Mouse (Mus musculus): ENCODE measurements around the gene Galr2. TPM values are rescaled to one million over a fixed set of nuclear protein-coding genes. Genes with fewer than 3 reads are reported as not detected.

The Galr2 gene
- polyA plus RNA-seq, 1 experiment from 2014 or later = 0.18 TPM

DNA sequence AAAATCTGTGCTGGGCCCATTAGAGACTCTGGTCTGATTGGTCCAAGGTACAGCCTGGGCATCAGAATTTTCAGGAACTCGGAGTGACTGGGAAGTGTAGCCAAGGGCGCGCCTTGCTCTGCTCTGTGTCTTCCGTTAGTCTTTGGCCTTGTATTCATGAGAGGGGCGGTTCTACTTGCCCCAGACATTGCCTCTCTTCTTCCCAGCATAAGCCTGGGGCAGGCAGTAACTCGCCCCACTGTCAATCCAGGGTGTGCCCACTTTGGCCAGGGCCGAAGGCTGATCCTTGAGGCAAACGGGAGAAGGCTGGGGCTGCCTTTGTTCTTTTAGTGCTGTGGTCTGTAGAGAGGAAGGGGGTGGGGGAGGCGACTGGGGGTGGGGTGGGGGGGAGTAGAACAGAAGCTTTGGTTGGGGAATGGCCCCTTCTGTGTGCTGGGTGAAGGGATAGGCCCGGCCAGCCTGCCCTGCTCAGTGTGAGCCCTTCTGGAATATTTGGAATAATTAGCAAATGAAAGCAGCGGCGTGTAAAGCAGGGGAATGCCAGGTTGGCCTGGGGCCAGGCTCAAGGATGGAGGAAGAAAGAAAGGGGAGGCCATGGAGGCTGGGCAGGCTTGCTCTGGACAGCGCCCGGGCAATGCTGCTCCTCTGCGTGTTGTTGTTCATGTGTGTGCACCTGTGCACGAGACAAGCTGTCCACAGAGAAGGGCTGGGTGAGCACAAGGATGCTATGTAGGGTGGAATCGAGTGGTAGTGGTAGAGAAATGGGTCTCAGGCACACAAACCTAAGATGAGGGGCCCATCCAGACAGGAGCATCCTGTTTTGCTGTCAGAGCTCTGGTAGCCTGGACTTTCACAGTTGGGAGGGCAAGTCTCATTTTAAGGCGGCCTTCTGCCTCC, 48.8 kb downstream of the Galr2 start:
- peaks cover 32% of the 10 kb centered on the region for H3K4me1 ChIP-seq (replicated peaks; ENCODE audit: insufficient read depth, low read length)
- H3K4me3 ChIP-seq (replicated peaks; ENCODE audit: low read depth, low read length) = no peak overlapping the region
- H3K4me2 ChIP-seq (ENCODE audit: low read length) = no peak overlapping the region
- peaks cover 6% of the 10 kb centered on the region; the same call in 1 of the 2 replicates for H3K27me3 ChIP-seq (ENCODE audit: insufficient read depth, low read length)
- H3K9ac ChIP-seq (ENCODE audit: low read depth, low read length) = no peak overlapping the region
- no peaks in the 10 kb centered on the region for H3K36me3 ChIP-seq (ENCODE audit: insufficient read depth, low read length)
- H3K9me3 ChIP-seq (replicated peaks; ENCODE audit: low read length) = no peaks in the 10 kb centered on the region
- 45% methylated on average over 18 of the region's 18 CpGs for WGBS
- TF ChIP-seq CTCF (IDR thresholded peaks at IDR 0.05; ENCODE audit: low read depth) = no peak
- ATAC-seq (replicated peaks; ENCODE audit: low FRiP score, low read depth) (no peak), DNase-seq (ENCODE audit: low spot score) (no peak)
- peak overlapping the region; percentile 64 for H3K27ac ChIP-seq

DNA sequence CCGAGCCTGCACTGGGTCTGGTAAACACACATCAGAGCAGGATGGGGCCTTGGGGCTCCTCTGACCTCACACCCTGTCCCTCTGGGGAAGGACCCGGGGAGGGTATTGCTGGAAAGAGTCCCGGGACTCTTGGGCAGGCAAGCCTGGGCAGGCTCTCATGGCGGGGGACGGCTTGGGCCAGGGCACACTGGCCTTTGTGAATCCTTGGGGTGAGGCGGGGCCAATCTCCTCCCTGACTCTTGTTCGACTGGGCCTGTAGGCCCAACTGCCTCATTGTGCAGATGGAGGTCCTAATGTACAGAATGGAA, 49.4 kb downstream of the Galr2 start:
- H3K4me2 ChIP-seq (ENCODE audit: low read length) = no peak overlapping the region
- no peaks in the 10 kb centered on the region for H3K9me3 ChIP-seq (replicated peaks; ENCODE audit: low read length)
- H3K27ac ChIP-seq = peak overlapping the region; percentile 64
- no peak overlapping the region for H3K4me3 ChIP-seq (replicated peaks; ENCODE audit: low read depth, low read length)
- no peaks in the 10 kb centered on the region for H3K36me3 ChIP-seq (ENCODE audit: insufficient read depth, low read length)
- H3K9ac ChIP-seq (ENCODE audit: low read depth, low read length) = no peak overlapping the region
- ATAC-seq (replicated peaks; ENCODE audit: low FRiP score, low read depth) (no peak), DNase-seq (ENCODE audit: low spot score) (no peak)
- TF ChIP-seq CTCF (IDR thresholded peaks at IDR 0.05; ENCODE audit: low read depth) = no peak
- H3K4me1 ChIP-seq (replicated peaks; ENCODE audit: insufficient read depth, low read length) = peaks cover 38% of the 10 kb centered on the region
- H3K27me3 ChIP-seq (ENCODE audit: insufficient read depth, low read length) = peaks cover 10% of the 10 kb centered on the region; the same call in 1 of the 2 replicates
- WGBS = 59% methylated on average over 7 of the region's 7 CpGs

DNA sequence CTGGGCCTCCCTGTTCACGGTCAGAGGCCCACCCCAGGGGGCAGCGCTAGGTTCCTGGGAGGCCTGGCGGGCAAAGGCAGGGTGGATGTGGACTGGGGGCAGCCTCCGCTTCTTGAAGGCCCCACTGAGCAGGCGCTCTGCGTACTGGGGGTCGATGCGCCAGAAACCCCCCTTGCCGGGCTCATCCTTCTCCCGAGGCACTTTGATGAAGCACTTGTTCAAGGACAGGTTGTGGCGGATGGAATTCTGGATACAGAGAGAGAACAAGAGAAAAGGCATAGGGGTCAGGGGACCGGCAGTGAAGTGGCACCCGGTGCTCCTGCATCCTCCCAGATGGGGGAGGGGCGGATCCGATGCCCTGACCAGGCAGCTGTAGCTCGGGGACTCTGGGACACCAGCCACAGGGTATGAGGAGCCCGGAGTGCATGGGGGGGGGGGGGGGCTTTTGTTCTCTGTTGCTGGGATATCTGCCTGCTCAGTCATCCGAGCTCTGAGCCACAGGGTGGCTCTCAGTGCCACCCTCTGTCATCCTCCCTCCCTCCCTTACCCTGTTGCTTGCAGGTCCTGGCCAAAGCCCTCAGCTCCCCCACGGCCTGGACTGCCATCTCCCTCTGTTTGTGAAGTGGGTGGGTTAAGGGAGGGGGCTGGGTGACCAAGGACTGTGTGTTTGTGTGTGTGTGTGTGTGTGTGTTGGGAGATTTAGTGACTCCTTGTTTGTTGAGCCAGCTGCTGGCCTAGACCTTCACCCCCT, 51.7 kb downstream of the Galr2 start:
- 0 out of 2 replicates have a peak overlapping the region, but pooled peaks have one; percentile 10 for H3K4me2 ChIP-seq (ENCODE audit: low read length)
- ATAC-seq (replicated peaks; ENCODE audit: low FRiP score, low read depth) = peak; percentile 19

DNA sequence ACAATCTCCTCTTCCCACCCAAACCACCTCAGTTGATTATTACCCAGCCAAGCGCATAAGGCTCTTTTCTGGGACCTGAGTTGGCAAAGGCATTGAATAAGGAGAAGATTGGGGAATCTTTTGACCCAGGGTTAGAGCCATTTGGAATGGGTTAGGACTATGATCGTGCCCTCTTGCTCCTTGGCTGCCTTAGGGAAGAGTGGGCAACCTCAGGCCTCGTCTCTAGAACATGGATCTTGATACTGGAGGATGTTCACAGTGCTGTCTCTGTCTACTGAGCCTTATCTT, 52.2 kb downstream of the Galr2 start:
- TF ChIP-seq CTCF (IDR thresholded peaks at IDR 0.05; ENCODE audit: low read depth) = no peak
- Histone ChIP-seq H3K4me3 (replicated peaks; ENCODE audit: low read depth, low read length) (no peak overlapping the region), H3K4me2 (ENCODE audit: low read length) (no peak overlapping the region), H3K27ac (peak overlapping the region; percentile 77), H3K9me3 (replicated peaks; ENCODE audit: low read length) (no peaks in the 10 kb centered on the region), H3K27me3 (ENCODE audit: insufficient read depth, low read length) (peaks cover 10% of the 10 kb centered on the region; the same call in 1 of the 2 replicates), H3K9ac (ENCODE audit: low read depth, low read length) (no peak overlapping the region), H3K36me3 (ENCODE audit: insufficient read depth, low read length) (no peaks in the 10 kb centered on the region), H3K4me1 (replicated peaks; ENCODE audit: insufficient read depth, low read length) (peaks cover 42% of the 10 kb centered on the region)
- ATAC-seq (replicated peaks; ENCODE audit: low FRiP score, low read depth) (no peak), DNase-seq (ENCODE audit: low spot score) (no peak)
- WGBS = 64% methylated on average over 3 of the region's 3 CpGs

More for the DNA sequence above, 51.7 kb downstream of the Galr2 start:
- peak; percentile 58 for DNase-seq (ENCODE audit: low spot score)
- Histone ChIP-seq H3K9ac (ENCODE audit: low read depth, low read length) (0 out of 2 replicates have a peak overlapping the region, but pooled peaks have one; percentile 13), H3K27ac (peak overlapping the region; percentile 77), H3K36me3 (ENCODE audit: insufficient read depth, low read length) (no peaks in the 10 kb centered on the region), H3K27me3 (ENCODE audit: insufficient read depth, low read length) (peaks cover 10% of the 10 kb centered on the region; the same call in 1 of the 2 replicates), H3K4me1 (replicated peaks; ENCODE audit: insufficient read depth, low read length) (peaks cover 42% of the 10 kb centered on the region), H3K9me3 (replicated peaks; ENCODE audit: low read length) (no peaks in the 10 kb centered on the region), H3K4me3 (replicated peaks; ENCODE audit: low read depth, low read length) (no peak overlapping the region)
- no peak for TF ChIP-seq CTCF (IDR thresholded peaks at IDR 0.05; ENCODE audit: low read depth)
- WGBS = 44% methylated on average over 19 of the region's 19 CpGs

Other genes starting within 250 kb of the Galr2 start
- 0.54 and 0.75 TPM in 2 replicates for gene Unc13d, start 203.0 kb upstream of the Galr2 start, polyA plus RNA-seq (2015; fragmentation: Nextera tagmentation; extraction: Ambion mirVana)
- 121 and 125 TPM in 2 replicates for gene Wbp2, start 193.9 kb upstream of the Galr2 start, polyA plus RNA-seq (2015; fragmentation: Nextera tagmentation; extraction: Ambion mirVana)
- gene Trim47, start 153.7 kb upstream of the Galr2 start, polyA plus RNA-seq (2015; fragmentation: Nextera tagmentation; extraction: Ambion mirVana) = 40.8 and 41.7 TPM in 2 replicates
- 3.1 and 3.3 TPM in 2 replicates for gene Trim65, start 149.8 kb upstream of the Galr2 start, polyA plus RNA-seq (2015; fragmentation: Nextera tagmentation; extraction: Ambion mirVana)
- 81.1 and 89.8 TPM in 2 replicates for gene Mrpl38, start 142.1 kb upstream of the Galr2 start, polyA plus RNA-seq (2015; fragmentation: Nextera tagmentation; extraction: Ambion mirVana)
- 16.8 and 20.0 TPM in 2 replicates for gene Fbf1, start 112.8 kb upstream of the Galr2 start, polyA plus RNA-seq (2015; fragmentation: Nextera tagmentation; extraction: Ambion mirVana)
- gene Ten1, start 82.1 kb upstream of the Galr2 start, polyA plus RNA-seq (2015; fragmentation: Nextera tagmentation; extraction: Ambion mirVana) = 44.0 and 47.2 TPM in 2 replicates
- gene Acox1, start 81.9 kb upstream of the Galr2 start, polyA plus RNA-seq (2015; fragmentation: Nextera tagmentation; extraction: Ambion mirVana) = 55.5 and 64.0 TPM in 2 replicates
- 3.9 and 4.1 TPM in 2 replicates for gene Evpl, start 42.9 kb upstream of the Galr2 start, polyA plus RNA-seq (2015; fragmentation: Nextera tagmentation; extraction: Ambion mirVana)
- 62.1 and 69.1 TPM in 2 replicates for gene Srp68, start 6.7 kb upstream of the Galr2 start, polyA plus RNA-seq (2015; fragmentation: Nextera tagmentation; extraction: Ambion mirVana)
- gene Exoc7, start 26.3 kb downstream of the Galr2 start, polyA plus RNA-seq (2015; fragmentation: Nextera tagmentation; extraction: Ambion mirVana) = 56.5 and 59.1 TPM in 2 replicates
- 2.5 TPM in 2 replicates for gene Foxj1, start 54.5 kb downstream of the Galr2 start, polyA plus RNA-seq (2015; fragmentation: Nextera tagmentation; extraction: Ambion mirVana)
- 7.4 and 8.1 TPM in 2 replicates for gene Rnf157, start 132.1 kb downstream of the Galr2 start, polyA plus RNA-seq (2015; fragmentation: Nextera tagmentation; extraction: Ambion mirVana)
- 53.5 and 53.6 TPM in 2 replicates for gene Ubald2, start 153.2 kb downstream of the Galr2 start, polyA plus RNA-seq (2015; fragmentation: Nextera tagmentation; extraction: Ambion mirVana)
- gene Qrich2, start 185.3 kb downstream of the Galr2 start, polyA plus RNA-seq (2015; fragmentation: Nextera tagmentation; extraction: Ambion mirVana) = 0.24 and 0.32 TPM in 2 replicates
- gene Prpsap1, start 213.3 kb downstream of the Galr2 start, polyA plus RNA-seq (2015; fragmentation: Nextera tagmentation; extraction: Ambion mirVana) = 150 and 167 TPM in 2 replicates
- 8.0 and 9.0 TPM in 2 replicates for gene Sphk1, start 250.0 kb downstream of the Galr2 start, polyA plus RNA-seq (2015; fragmentation: Nextera tagmentation; extraction: Ambion mirVana)

Measured in kidney, postnatal 0 days (tissue).